Mouse (Mus musculus) neutrophil, adult 65 days (primary cell): ENCODE data around the gene Prss33. TPM values are rescaled to one million over a fixed set of nuclear protein-coding genes. Genes with fewer than 3 reads are reported as not detected.

Source experiments
- total RNA-seq: library from RNA; stranded (reverse); gene quantifications from 2 replicates; pipeline ENCODE4 v1.2.4, GENCODE M21; 2023

The Prss33 gene
- total RNA-seq: not detected in 2 replicates

GRCm38 (mm10) chr17:23836006-23836575 is at the start of gene Prss33:
Prss33 (minus strand) TSS chr17:23836056.

GRCm38 (mm10) chr17:23880576-23880975 is 44.7 kb upstream of the Prss33 start, which contains the start of the genes Dcpp1 and Dcpp2:
Dcpp1 (plus strand) TSS chr17:23880876.
Dcpp2 (plus strand) TSS chr17:23880880.

GRCm38 (mm10) chr17:23867756-23868155 is 31.9 kb upstream of the Prss33 start, which contains the start of gene Prss21:
Prss21 (plus strand) TSS chr17:23868056.

GRCm38 (mm10) chr17:23843812-23844273 is 8.0 kb upstream of the Prss33 start, which contains the start of the genes Prss32 and Prss41:
Prss32 (plus strand) TSS chr17:23843855.
Prss41 (minus strand) TSS chr17:23844172.

GRCm38 (mm10) chr17:23829064-23829619 is 6.7 kb downstream of the Prss33 start, which contains the start of gene Elob:
Elob (minus strand) TSS chr17:23829136.

GRCm38 (mm10) chr17:23790269-23791078 is 45.4 kb downstream of the Prss33 start, which contains the start of gene Srrm2:
Srrm2 (plus strand) TSS chr17:23790532.

DNA sequence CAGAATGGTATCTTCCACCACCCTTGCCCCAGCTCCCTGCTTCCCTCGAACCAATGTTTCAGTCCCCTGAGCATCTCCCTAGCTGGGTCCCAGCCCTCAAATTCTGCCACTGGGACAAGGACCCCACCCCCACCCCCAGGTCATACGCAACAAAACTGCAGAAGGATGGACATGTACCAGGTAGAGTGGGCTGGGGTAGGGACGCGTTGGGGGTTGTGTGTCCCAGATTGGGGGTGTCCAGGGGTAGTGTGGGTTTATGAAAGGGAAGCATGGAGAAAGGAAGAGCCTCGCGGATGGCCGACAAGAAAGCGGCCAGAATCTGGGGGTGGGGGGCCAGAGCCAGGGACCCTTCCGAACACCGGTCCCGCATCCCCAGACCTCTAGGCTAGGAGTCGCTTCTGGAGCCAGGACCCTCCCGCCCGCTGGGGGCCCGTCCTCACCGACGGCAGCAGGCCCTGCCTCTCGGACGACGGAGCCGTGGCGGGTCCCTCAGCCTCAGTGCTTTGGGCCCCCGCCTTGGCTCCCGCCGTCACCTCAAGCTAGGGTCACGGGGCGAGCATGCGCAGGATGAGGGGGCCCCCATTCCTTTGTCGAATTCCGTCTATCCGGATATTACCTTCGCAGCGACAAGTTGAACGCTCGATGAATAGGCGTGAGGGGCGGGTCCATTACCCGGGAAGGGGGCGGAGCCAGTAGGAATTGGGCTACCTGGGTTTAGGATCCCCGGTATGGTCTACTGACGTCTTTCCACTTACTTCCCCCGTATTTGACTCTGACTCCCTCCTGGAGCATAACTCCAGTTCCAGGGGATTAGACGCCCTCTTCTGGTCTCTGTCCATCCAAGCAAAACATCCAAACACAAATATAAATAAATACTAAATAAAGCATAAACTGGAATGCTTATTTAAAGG is 50.0 kb downstream of the Prss33 start, which contains the start of gene Flywch2:
TSS of gene Flywch2 (minus strand) at position 521 of the 911 bp plus-strand sequence.

Other genes starting within 250 kb of the Prss33 start
- not detected in 2 replicates for gene Zfp13, start 236.6 kb downstream of the Prss33 start, total RNA-seq
- 0.27 TPM in 1 of 2 replicates, not detected in the other for gene Zscan10, start 235.2 kb downstream of the Prss33 start, total RNA-seq
- gene Mmp25, start 190.8 kb downstream of the Prss33 start, total RNA-seq: 177 and 198 TPM in 2 replicates
- gene Bicdl2, start 175.6 kb downstream of the Prss33 start, total RNA-seq: 2.2 and 2.5 TPM in 2 replicates
- gene Hcfc1r1, start 162.5 kb downstream of the Prss33 start, total RNA-seq: 50.8 and 57.7 TPM in 2 replicates
- 14.7 and 18.6 TPM in 2 replicates for gene Thoc6, start 162.2 kb downstream of the Prss33 start, total RNA-seq
- 12.7 and 14.8 TPM in 2 replicates for gene Tnfrsf12a, start 158.6 kb downstream of the Prss33 start, total RNA-seq
- not detected in 2 replicates for gene Cldn6, start 156.8 kb downstream of the Prss33 start, total RNA-seq
- gene Cldn9, start 152.0 kb downstream of the Prss33 start, total RNA-seq: not detected in 2 replicates
- gene 1520401A03Rik, start 113.3 kb downstream of the Prss33 start, total RNA-seq: 0.28 TPM in 1 of 2 replicates, not detected in the other
- 39.1 and 51.5 TPM in 2 replicates for gene Pkmyt1, start 109.7 kb downstream of the Prss33 start, total RNA-seq
- 2.1 and 2.5 TPM in 2 replicates for gene Paqr4, start 95.2 kb downstream of the Prss33 start, total RNA-seq
- not detected in 2 replicates for gene Kremen2, start 90.2 kb downstream of the Prss33 start, total RNA-seq
- gene Flywch1, start 64.5 kb downstream of the Prss33 start, total RNA-seq: 6.7 and 7.9 TPM in 2 replicates
- not detected in 2 replicates for gene Flywch2, start 50.0 kb downstream of the Prss33 start, total RNA-seq
- gene Srrm2, start 45.5 kb downstream of the Prss33 start, total RNA-seq: 630 and 877 TPM in 2 replicates
- 121 and 182 TPM in 2 replicates for gene Elob, start 6.9 kb downstream of the Prss33 start, total RNA-seq
- gene Prss32, start 7.8 kb upstream of the Prss33 start, total RNA-seq: not detected in 2 replicates
- gene Prss41, start 8.1 kb upstream of the Prss33 start, total RNA-seq: not detected in 2 replicates
- not detected in 2 replicates for gene Prss21, start 32.0 kb upstream of the Prss33 start, total RNA-seq
- gene Dcpp1, start 44.8 kb upstream of the Prss33 start, total RNA-seq: not detected in 2 replicates
- not detected in 2 replicates for gene Dcpp2, start 44.8 kb upstream of the Prss33 start, total RNA-seq
- not detected in 2 replicates for gene Dcpp3, start 81.4 kb upstream of the Prss33 start, total RNA-seq
- not detected in 2 replicates for gene Sbp, start 105.6 kb upstream of the Prss33 start, total RNA-seq
- not detected in 2 replicates for gene Sbpl, start 119.2 kb upstream of the Prss33 start, total RNA-seq
- not detected in 2 replicates for gene Prss30, start 144.5 kb upstream of the Prss33 start, total RNA-seq
- gene Prss22, start 162.0 kb upstream of the Prss33 start, total RNA-seq: not detected in 2 replicates
- not detected in 2 replicates for gene Prss27, start 202.1 kb upstream of the Prss33 start, total RNA-seq
- 13.0 and 13.8 TPM in 2 replicates for gene Kctd5, start 237.4 kb upstream of the Prss33 start, total RNA-seq